Mouse (Mus musculus): Measurements from ENCODE around the gene Btg1-ps2. TPM values are rescaled to one million over a fixed set of nuclear protein-coding genes. Genes with fewer than 3 reads are reported as not detected.
"Not testable (repeated sequence)": the region's sequence is repeated elsewhere in the genome, so short reads cannot be mapped to it uniquely, and the experiment has no call there.

The Btg1-ps2 gene
- total RNA-seq (2022): under 1 TPM in 2 of 4 experiments, not detected in 2; 0.46 to 0.52 TPM

DNA sequence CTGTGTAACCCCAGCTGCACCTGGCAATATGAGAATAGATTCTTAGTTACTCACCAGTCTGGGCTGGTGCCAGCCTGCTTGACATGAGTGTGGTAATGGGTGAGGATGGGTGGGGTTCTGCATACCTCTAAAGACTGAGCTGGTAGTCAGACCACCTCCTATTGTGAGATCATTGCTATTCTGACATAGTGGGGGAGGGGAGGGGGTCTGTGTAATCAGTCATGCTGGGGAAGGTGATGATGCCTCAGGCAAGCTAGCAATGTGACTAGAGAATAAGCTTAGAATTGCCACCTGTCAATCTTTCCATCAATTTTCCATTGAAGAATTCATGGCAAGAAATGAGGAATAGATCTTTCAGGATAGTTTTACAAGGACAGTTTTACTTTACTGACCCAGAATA lies at the start of gene Btg1-ps2:
Gene Btg1-ps2, minus strand, starts transcription at position 101 of the 400 bp plus-strand sequence.
- DNase-seq: not testable (repeated sequence)

GRCm38 (mm10) chrX:38085041-38085440 lies 42.1 kb upstream of the Btg1-ps2 start, which contains the start of gene Rhox11:
TSS of gene Rhox11 (minus strand) at chrX:38085141.
- no peak for DNase-seq

DNA sequence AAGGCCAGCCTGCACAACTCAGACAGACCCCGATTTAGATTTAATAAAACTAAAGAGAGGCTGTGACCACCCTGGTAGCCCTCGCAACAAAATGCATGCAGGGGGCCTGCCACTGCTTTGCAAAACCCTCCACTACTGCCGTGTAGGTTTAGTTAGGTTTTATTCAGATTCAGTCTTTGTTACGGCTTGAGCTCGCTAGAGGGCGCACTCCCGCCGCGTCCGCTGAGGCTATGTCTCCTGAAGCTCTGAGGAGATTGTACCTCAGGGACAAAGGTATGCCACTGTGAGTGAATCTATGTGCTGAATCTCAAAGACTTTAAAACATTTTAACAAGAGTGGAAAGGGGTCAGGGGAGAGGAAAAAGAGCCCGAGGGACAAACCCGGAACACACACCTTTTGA lies 41.3 kb upstream of the Btg1-ps2 start:
- DNase-seq: peak; percentile 14

DNA sequence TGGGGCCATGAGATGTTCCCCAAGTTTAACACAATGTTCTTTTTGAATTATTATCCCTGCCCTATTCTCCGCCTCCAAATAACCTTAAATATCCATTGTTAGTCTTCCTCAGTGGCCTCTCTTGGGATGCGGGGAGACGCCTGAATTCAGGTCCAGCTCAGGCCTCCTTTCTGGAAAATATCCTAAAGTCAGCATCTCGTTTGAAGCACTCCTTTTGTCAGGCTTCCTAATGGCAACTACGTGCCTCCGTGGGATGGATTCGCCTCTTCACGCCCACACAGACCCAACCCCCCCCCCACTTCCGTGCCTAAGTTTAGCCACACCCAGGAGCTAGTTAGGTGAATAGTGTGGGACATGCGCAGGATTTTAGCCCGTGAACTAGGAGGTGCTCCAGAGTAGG lies 23.3 kb upstream of the Btg1-ps2 start, which contains the start of gene Rhox10:
Gene Rhox10, plus strand, starts transcription at position 301 of the 400 bp plus-strand sequence.
- DNase-seq: no peak

DNA sequence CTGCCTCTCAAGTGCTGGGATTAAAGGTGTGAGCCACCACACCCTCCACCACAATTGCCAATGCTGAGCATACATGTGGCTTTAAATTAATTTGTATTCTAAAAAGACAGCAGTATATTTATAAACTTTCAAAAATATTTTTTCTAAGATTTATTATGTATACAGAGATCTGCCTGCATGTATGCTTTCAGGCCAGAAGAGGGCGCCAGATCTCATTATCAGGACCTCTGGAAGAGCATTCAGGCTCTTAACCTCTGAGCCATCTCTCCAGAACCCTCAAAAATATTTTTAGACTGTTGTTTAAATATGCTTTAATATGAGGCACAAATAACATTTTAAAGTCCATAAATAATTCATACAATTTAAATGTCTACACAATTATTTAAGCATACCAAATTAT lies 18.6 kb upstream of the Btg1-ps2 start:
- no peak for DNase-seq

DNA sequence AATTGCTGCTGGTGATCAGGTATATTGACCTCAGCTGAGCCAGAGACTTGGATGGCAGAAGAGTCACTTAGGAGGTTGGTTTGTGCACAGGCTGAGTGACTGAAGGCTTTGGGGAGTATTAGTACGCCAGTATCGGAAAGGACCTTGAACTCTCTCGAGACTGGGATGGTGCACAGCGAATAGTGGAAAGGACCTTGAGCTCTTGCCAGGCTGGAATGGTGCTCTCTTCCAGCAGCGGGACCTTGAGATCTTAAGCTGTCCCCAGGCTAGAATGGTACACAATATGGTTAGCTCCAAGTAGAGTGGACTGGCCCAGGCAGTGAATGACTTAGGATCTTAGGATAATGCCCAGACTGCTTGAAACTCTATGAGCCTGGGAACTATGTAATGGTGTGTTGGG lies 3.2 kb downstream of the Btg1-ps2 start:
- peak; percentile 36 for DNase-seq

- no peak for DNase-seq
These were observed 9.1 kb downstream of the Btg1-ps2 start for GRCm38 (mm10) chrX:38033841-38034240.

DNA sequence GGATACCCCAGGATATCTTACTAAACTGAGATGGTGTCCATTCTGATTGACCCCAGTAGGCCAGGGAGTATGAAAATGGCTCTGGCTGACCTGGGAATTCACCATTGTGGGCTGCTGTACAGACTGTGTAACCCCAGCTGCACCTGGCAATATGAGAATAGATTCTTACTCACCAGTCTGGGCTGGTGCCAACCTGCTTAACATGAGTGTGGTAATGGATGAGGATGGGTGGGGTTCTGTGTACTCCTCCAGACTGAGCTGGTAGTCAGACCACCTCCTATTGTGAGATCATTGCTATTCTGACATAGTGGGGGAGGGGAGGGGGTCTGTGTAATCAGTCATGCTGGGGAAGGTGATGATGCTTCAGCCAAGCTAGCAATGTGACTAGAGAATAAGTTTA lies 24.3 kb downstream of the Btg1-ps2 start, which contains the start of gene Btg1-ps1:
Gene Btg1-ps1, minus strand, starts transcription at position 219 of the 400 bp plus-strand sequence.
- DNase-seq: not testable (repeated sequence)

DNA sequence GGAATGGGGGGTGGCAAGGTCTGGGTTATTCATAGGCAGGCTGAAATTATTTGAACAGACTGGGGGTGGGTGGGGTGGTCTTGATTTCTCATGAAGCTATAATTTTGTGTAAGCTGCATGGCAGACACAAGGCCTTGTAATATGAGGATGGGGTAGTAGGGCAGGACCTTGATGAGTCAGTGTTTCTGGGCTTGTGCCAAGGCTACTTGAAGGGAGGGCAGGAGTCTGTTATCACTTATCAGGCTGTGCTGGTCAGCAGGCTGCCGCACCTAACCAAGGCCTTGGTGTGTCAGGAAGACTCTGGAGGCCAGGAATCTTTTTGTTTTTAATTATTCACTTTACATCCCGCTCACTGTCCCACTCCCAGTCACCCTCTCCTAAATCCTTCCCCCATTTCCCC lies 34.2 kb downstream of the Btg1-ps2 start:
- DNase-seq: peak; percentile 57

Other genes with a start within 250 kb of the Btg1-ps2 start
- gene Rhox5, start 238.3 kb downstream of the Btg1-ps2 start, total RNA-seq (2022): not detected
- gene Rhox6, start 216.2 kb downstream of the Btg1-ps2 start, total RNA-seq (2022): not detected
- not detected for gene Rhox7a, start 211.4 kb downstream of the Btg1-ps2 start, total RNA-seq (2022)
- not detected for gene Rhox8, start 164.2 kb downstream of the Btg1-ps2 start, total RNA-seq (2022)
- gene Rhox7b, start 145.9 kb downstream of the Btg1-ps2 start, total RNA-seq (2022): not detected
- gene Rhox9, start 141.3 kb downstream of the Btg1-ps2 start, total RNA-seq (2022): not detected
- not detected for gene Btg1-ps1, start 24.3 kb downstream of the Btg1-ps2 start, total RNA-seq (2022)
- gene Rhox10, start 23.4 kb upstream of the Btg1-ps2 start, total RNA-seq (2022): not detected
- gene Rhox11, start 42.0 kb upstream of the Btg1-ps2 start, total RNA-seq (2022): not detected
- not detected for gene Rhox12, start 67.8 kb upstream of the Btg1-ps2 start, total RNA-seq (2022)
- not detected for gene Rhox13, start 78.1 kb upstream of the Btg1-ps2 start, total RNA-seq (2022)
- gene Zbtb33, start 146.7 kb upstream of the Btg1-ps2 start, total RNA-seq (2022): 10 to 100 TPM; 28.2 to 42.7 (median 34.2) TPM
- gene Tmem255a, start 209.3 kb upstream of the Btg1-ps2 start, total RNA-seq (2022): 10 to 100 TPM; 33.4 to 59.1 (median 46.4) TPM